Mouse (Mus musculus) MEL-GATA-1-ER (cell line): ENCODE measurements around the gene Defb46.

Experiments
- DNase-seq: peaks from one replicate; pipeline ENCODE4 v3.0.0-alpha.2; 2012; ENCODE audit warnings: low read depth; ENCODE audit errors: extremely low read depth

Defb46 gene

GRCm38 (mm10) chr8:19239616-19240015, at the start of gene Defb46:
Gene Defb46 (plus strand): TSS chr8:19239916.
- DNase-seq, result no peak

- no peak for DNase-seq
These were observed 14.6 kb upstream of the Defb46 start, which contains the start of gene Defb6 for GRCm38 (mm10) chr8:19225161-19225560. Gene Defb6 (plus strand): TSS chr8:19225478.

- DNase-seq, result no peak
These were observed 1.6 kb upstream of the Defb46 start for GRCm38 (mm10) chr8:19238101-19238500.

GRCm38 (mm10) chr8:19247280-19247679, 7.6 kb downstream of the Defb46 start, which contains the start of gene Defb5:
Gene Defb5 (plus strand): TSS chr8:19247580.
- DNase-seq, result no peak

- no peak for DNase-seq
These were observed 18.4 kb downstream of the Defb46 start for GRCm38 (mm10) chr8:19258136-19258535.

GRCm38 (mm10) chr8:19259667-19260066, 20.0 kb downstream of the Defb46 start:
- no peak for DNase-seq
